Mouse (Mus musculus) c-Kit-positive CD71-negative TER-119-negative erythroid progenitor cells, embryonic 14.5 days (primary cell): ENCODE measurements around the gene Rpl19.

ENCODE experiments used
- DNase-seq: peaks from one replicate; pipeline ENCODE4 v3.0.0-alpha.2; 2013; ENCODE audit warnings: low read depth

Gene Rpl19

GRCm38 (mm10) chr11:98026570-98027296 is at the start of gene Rpl19:
TSS of gene Rpl19 (plus strand) at chr11:98026710.
- peak; percentile 81 for DNase-seq

- DNase-seq = no peak
These were observed 48.7 kb upstream of the Rpl19 start for GRCm38 (mm10) chr11:97977797-97978196.

DNA sequence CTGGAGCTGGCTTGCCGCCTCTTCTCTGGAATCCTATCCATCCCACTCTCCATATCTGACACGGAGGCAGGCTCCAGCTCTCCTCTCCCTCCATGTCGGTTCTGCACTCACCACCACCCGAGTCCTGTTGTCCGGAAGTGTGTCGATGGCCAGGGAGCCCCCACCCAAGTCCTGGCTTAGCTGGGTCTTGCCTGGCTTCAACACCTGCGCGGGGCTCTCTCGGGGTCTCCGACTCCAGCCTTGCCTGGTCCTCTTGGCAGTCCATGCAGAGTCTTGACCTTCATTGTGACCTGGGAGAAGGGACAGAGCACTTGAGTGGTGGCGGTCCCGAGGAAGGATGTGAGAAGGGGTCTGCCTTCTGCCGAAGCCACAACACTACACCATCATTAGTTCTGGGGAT is 48.1 kb upstream of the Rpl19 start:
- no peak for DNase-seq

DNA sequence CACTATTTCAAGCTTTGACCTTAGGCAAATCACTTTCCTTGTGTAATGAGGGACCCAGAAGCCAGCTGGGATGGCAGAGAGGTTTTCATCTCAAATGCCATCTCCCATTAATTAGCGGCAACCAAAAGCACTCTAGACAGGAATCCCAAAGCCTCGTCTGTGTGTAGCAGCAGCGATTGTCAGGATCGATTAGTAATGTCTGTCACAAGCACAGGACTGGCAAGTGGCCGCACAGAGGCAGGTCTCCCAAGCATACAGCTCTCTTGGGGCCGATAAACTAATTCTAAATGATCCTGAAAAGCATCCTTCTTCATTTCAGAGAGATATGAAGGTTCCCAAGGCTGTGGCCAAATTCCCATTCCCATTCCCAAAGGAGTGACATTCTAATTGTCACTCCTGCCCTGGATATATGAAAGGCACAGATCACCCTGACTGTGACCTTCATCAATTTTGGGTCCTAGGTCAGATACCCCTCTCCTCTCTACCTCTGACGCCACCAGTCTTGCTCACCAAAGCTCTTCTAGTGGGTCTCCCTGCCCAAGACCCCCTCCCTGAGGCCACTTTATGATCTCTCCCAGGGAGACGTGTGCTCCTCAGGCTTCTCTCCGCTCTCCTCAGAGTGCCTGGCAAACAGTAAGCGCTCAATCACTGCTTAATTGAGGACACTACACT is 46.5 kb upstream of the Rpl19 start:
- DNase-seq = no peak

- no peak for DNase-seq
These were observed 46.0 kb upstream of the Rpl19 start for GRCm38 (mm10) chr11:97980531-97980966.

GRCm38 (mm10) chr11:97982721-97983120 is 43.8 kb upstream of the Rpl19 start:
- DNase-seq = no peak

DNA sequence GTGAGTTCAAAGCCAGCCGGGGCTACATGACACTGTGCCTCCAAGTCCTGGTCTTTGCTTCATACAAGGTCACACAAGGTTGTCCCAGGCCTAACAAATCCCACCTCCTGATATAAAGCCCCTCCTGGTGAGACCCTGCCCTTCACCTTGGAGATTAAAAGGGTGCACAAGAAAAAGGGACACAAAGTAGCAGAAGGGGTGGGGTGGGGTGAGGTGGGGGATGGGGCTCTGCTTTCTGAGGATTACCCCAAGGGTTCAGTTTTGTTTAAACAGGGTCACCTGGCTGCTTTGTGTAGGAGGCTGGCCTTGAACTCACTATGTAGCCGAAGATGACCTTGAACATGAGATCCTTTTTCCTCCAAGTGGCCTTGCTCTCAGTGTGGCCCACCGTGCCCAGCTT is 43.0 kb upstream of the Rpl19 start:
- no peak for DNase-seq

DNA sequence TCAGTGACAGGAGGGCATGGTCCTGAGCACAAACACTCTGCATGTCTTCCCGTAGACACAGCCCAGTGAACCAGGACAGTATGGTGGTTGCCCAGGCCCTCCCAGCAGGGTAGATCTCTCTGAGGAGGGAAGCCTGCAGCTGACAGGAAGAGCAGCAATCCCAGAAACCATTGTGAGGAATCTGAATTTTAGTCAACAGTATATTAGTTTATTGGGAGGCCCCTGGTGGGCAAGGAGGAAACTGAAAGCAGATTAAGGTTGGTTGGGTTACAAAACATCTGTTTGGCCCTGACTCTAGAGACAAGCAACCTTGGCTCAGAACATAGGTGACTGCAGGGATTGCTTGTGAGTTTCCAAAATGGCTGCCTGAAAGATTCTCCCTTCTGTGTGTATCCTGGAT is 42.5 kb upstream of the Rpl19 start:
- DNase-seq = no peak

- no peak for DNase-seq
These were observed 40.5 kb upstream of the Rpl19 start, which contains the start of gene Plxdc1 for GRCm38 (mm10) chr11:97985727-97986677. TSS of gene Plxdc1 (minus strand) at chr11:97986444.

DNA sequence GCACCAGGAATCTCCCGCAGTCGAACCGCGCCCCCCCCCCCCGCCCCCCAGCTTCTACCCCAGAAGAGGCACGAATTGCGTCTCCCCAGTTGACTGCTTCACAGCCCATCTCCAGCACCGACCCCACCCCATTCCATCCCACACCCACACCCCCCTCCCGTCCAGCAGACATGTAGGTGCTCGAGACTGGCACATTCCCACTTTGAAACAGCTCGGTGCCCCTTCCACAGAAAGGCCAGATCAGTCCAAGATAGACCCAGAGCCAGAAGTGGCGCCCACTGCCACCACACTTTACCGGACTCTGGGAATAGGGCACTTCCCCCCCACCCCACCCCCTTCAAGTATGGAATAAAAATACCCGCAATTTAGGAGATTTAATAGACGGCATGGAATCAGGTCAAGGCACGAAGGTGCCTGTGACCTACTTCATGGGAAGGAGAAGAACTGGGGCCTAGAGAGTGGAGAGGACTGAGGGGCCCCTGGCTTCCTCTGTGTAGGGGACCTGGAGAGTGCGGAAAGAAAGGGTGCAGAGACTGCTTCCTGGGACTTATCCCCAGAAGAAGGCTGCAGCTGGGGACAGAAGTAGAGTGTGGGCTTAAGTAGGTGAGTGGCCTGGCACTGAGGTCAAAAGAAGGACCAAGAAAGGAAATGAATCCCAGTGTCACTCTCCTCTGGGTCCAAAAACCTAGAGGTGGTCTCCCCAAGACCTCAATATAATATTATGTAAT is 39.6 kb upstream of the Rpl19 start:
- DNase-seq = no peak

DNA sequence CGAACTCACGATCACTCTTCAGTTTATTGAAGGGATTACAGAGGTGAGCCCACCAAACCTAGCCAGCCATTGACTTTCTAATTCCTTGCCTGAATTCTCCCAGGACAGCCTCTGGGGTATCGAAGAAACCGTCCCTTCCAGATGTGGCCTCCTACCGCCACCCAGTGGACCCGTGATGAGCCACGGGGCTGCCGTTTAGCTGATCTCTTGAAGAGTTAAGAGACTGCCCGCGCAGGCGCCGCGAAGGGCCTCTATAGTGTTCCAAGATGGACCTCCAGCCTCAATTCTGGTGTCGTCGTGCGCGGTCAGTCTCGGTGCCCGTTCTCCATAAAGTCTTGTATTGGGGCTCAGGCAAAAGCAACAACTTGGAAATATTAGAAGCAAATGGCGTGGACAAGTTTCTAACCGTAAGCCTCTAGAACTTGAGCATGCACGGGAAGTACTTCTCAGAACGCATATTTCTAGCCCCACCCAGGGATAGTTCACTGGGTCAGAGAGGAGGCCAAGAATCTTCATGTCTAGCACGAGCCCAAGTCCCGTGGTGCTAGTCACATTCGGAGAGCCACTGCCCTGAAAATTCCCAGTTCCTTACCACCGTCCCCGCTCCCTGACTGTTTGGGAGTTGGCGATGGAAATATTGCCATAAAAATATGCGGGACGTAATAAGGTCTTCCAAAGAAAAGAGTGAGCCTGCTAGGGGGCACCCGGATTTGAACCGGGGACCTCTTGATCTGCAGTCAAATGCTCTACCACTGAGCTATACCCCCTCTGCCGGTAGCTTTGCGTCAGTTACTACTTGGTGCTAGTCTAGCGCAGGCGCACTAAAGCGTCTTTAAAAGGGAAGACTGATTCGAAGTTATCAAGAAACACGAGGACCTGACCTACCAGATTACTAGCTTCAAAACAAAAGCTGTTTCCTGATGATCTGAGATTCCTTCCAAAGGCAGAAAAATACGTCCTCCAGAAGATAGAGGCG is 38.7 kb upstream of the Rpl19 start:
- DNase-seq = peak; percentile 95

GRCm38 (mm10) chr11:97988530-97989096 is 37.9 kb upstream of the Rpl19 start:
- peak; percentile 81 for DNase-seq

DNA sequence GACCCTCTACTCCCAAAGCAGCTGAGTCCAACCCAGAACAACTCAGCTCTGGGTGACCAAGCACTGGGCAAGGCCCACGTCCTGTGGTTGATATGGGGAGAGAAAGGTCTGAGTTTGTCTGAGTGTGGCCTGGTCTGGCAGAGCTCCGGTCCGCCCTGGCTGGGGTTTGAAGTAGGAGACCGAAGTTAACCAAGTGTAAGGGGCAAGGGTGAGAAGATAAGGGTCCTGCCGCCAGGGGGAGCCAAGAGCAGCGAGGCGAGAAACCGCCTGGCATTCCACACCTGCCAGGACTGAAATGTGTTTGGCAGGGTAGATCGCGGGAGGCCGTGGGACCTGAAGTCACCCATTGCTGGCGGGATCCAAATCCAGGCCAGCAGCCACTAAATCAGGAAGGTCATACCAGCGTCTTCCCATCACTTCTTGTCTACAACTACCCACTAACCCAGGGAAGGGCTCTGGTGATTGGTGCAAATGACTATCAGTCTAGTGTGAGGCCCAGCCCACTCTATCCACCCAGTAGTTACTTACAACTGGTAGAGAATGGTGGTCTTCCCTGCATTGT is 31.9 kb upstream of the Rpl19 start:
- peak; percentile 75 for DNase-seq

GRCm38 (mm10) chr11:97995564-97996288 is 30.8 kb upstream of the Rpl19 start, which contains the start of gene Arl5c:
TSS of gene Arl5c (minus strand) at chr11:97996181.
- peak; percentile 58 for DNase-seq

GRCm38 (mm10) chr11:97996691-97997090 is 29.8 kb upstream of the Rpl19 start:
- DNase-seq = no peak

GRCm38 (mm10) chr11:97997387-97997960 is 29.0 kb upstream of the Rpl19 start:
- no peak for DNase-seq

GRCm38 (mm10) chr11:97998074-97998793 is 28.3 kb upstream of the Rpl19 start:
- no peak for DNase-seq
